Mouse (Mus musculus): ENCODE measurements around the gene Ppp1r12b. TPM values are rescaled to one million over a fixed set of nuclear protein-coding genes. Genes with fewer than 3 reads are reported as not detected.

Gene Ppp1r12b
- total RNA-seq, 2 experiments from 2014 or later: 1.5 to 5.2 TPM

GRCm38 (mm10) chr1:134707516-134707915, 248.2 kb downstream of the Ppp1r12b start:
- ATAC-seq (replicated peaks; ENCODE audit: low FRiP score, poor library complexity, severe bottlenecking): no peak

GRCm38 (mm10) chr1:134706549-134706948, 249.2 kb downstream of the Ppp1r12b start:
- no peak for ATAC-seq (replicated peaks; ENCODE audit: low FRiP score, poor library complexity, severe bottlenecking)

Other genes with a start within 250 kb of the Ppp1r12b start
- 26.3 and 43.6 TPM in 2 replicates for gene Ube2t, start 6.6 kb upstream of the Ppp1r12b start, total RNA-seq (2015; ENCODE audit: low replicate concordance)
- 7.8 and 24.8 TPM in 2 replicates for gene Ube2t, start 6.6 kb upstream of the Ppp1r12b start, total RNA-seq (2017; ENCODE audit: low replicate concordance)
- not detected in 2 replicates for gene Lgr6, start 149.3 kb upstream of the Ppp1r12b start, total RNA-seq (2015; ENCODE audit: low replicate concordance)
- gene Lgr6, start 149.3 kb upstream of the Ppp1r12b start, total RNA-seq (2017; ENCODE audit: low replicate concordance): not detected in 2 replicates
- gene Ptpn7, start 176.8 kb upstream of the Ppp1r12b start, total RNA-seq (2015; ENCODE audit: low replicate concordance): 14.6 and 15.5 TPM in 2 replicates
- gene Ptpn7, start 176.8 kb upstream of the Ppp1r12b start, total RNA-seq (2017; ENCODE audit: low replicate concordance): 22.7 and 23.9 TPM in 2 replicates
- 22.3 and 23.4 TPM in 2 replicates for gene Arl8a, start 190.9 kb upstream of the Ppp1r12b start, total RNA-seq (2015; ENCODE audit: low replicate concordance)
- gene Arl8a, start 190.9 kb upstream of the Ppp1r12b start, total RNA-seq (2017; ENCODE audit: low replicate concordance): 7.2 and 11.9 TPM in 2 replicates
- gene Gpr37l1, start 211.7 kb upstream of the Ppp1r12b start, total RNA-seq (2015; ENCODE audit: low replicate concordance): 1.0 TPM in 1 of 2 replicates, not detected in the other
- gene Gpr37l1, start 211.7 kb upstream of the Ppp1r12b start, total RNA-seq (2017; ENCODE audit: low replicate concordance): not detected in 2 replicates